Mouse (Mus musculus) cerebellum, adult 11-12 months (tissue): Measurements from ENCODE around the gene Cpeb4.

Source experiments
- DNase-seq: peaks from one replicate; pipeline ENCODE4 v3.0.0; 2022

The Cpeb4 gene

DNA sequence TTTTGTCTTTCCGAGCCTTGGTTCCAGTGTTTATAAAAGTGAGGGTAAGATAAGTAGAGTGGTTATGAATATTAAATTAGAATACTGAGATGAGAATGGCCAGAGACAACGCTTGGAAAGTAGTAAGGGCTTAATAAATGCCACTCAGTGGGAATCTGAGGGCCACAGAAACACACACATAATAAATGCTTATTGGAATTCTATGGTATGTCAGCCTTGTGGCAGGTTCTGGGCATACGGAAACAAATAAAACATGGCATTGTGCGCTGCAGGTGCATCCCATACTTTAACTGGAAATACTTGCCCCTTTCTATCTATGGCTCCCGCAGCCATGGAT lies 24.6 kb upstream of the Cpeb4 start:
- no peak for DNase-seq

DNA sequence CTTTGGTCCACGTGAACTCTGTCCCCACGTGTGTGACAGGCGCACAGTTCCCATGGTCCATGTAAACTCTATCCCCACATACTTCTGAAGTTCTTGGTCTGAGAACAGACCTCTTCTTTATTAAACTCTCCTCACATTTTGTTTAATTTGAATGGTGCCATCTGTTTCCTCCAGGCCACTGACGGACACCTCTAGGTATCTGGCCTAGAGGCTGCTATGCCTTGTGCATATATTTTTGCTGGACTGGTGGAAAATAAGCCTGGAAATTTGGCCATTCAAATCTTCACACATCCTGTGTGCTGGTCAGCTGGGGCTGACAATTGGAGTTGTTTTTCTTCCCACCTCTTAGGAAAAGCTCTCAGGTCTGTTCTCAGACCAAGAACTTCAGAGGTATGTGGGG lies 23.3 kb upstream of the Cpeb4 start:
- DNase-seq = no peak

DNA sequence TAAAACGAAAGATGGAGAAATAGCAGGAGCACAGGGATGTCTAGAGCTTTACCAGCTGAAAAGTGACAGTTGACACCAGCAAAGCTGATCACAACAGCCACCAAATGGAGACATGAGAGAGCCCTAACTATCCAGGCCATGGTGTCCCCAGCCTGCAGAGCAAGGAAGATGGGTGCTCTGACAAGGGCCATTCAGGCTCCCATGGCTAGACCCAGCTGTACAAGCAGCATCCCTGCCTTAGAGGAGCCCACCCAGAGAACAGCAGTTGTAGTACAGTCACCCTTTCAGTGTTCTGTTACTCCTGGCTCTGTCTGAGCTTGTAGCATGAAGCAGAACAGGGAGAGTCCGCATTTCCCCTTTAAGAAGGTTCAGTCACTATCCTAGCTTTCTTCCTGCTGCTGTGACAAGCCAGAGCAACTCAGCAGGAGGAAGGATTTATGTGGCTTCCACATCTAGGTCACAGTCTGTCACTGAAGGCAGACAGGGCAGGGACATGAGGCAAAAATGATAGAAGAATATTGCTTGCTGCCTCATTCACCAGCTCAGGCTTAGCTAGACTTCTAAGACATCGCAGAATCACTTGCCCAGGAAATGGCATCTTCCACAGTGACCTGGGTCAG lies 21.7 kb upstream of the Cpeb4 start:
- peak; percentile 82 for DNase-seq

DNA sequence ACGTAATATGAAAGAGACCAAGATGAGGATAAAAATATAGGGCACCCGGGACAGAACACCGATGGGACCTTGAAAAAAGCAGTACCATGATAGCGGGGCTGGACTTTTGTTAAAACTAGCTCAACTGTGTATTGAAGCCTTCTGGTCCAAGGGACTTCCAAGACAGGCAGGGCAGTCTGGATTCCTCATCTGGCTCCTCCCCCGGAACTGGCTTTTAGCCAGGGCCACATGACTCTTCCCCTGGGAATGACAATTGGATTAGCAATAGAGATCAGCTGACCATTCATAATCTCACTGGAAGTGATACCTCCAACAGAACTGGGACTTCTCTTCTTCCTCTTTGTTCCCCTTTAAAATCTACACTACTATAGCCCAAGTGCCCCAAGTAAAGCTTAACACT lies 21.0 kb upstream of the Cpeb4 start:
- DNase-seq = peak; percentile 72

DNA sequence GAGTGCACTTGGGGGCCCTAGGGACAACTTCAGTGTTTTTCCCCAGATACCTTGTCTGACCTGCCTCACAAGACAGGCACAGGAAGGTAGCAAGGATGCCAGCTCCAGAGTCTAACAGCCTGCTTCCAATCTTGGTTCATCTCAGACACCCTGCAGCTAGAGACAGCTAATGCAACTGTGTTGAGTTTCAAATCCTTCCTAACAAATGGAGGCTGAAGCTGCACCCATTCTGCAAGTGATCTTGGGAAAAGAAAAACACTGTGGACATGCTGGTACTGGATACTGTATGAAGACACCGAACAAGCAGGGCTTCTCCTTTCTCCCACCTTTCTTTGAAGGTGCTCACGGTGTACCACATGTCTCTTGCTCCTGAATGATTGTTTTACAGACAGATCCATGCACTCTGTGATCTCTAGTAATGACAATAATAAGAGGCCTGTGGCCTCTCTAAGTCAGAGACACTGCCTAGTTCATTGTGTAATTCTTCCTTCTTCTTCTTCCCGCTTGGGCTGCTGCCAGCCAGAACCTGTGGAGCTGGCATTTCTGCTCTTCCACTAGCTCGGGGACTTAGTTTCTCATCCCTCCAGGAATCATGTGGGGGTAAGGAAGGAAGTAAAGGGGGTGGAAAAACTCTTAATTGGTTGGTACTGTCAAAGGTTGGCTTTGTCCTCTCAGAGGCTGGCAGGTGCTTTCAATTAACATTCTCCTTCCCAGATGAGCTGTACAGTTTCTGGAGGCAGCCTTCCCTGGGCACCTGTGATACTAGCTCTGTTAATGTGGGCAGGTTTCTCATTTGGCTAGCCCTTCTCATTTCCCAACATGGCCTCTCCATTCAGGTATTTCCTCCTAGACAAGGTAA lies 20.1 kb upstream of the Cpeb4 start:
- DNase-seq = peak; percentile 35

DNA sequence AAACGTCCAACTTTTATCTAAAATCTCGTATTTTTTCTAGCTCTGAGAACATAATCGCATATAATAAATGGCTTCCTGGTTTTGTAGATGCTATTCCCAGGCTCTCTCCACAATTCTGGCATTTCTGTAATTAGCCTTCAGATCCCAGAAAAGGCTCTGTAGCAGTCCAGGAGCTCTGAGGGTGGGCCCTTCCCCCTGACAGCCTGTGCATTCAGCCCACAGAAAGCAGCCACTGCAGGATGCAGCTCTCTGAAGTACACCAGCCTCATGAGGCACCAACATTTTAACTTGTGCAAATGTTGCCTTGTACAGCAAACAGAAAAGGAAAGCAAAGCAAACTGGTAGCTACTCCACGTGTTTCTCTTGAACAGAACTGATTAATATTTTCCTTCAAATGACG lies 17.1 kb upstream of the Cpeb4 start:
- DNase-seq = no peak

DNA sequence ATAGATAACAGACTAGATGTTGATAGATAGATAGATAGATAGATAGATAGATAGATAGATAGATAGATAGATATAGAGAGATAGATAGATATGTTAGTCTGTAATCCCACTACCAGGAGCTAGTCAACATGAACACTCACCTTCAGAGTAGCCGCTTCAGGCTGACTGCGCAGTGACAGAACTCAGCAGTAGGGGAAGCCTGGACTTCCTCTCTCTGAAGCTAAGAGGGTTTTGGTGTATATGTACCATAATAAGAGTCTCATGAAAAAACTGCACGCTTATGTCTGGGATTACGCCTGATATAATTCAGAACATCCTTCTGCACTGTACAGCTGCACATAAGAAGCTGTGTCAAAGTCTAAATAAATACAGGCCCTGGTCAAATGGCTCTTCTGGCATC lies 14.5 kb upstream of the Cpeb4 start:
- no peak for DNase-seq

DNA sequence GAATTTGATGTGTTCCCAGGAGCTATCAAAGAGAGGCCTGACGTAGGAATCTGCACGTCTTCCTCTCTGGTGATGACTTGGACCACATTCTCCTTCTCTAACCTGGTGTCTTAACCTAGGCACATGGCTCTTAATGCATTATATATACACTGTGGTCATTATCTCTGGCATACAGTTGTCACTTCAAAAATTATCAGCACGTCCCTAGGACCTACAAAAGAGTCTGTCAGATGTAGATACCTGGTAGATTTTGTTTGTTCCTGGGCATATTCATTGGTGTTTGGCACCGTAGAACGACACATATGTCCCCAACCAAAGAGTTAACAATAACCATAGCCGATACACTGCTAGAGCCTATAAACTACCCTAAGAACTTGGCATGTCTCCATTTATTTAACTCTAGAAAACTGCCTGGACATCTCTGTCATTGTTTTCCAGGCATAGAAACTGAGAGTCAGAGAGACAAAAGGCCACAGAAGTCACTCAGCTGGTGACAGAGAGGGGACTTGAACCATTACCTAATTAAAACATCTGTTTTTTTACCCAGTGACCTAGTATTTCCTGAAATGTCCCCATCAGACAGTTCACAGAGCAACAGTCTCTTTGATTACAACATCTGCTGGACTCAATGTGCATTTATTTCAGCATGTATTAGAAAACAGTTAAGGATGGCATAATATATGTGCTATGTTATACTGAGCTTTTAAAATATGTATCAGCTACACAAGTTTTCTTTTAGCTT lies 10.7 kb upstream of the Cpeb4 start:
- no peak for DNase-seq

DNA sequence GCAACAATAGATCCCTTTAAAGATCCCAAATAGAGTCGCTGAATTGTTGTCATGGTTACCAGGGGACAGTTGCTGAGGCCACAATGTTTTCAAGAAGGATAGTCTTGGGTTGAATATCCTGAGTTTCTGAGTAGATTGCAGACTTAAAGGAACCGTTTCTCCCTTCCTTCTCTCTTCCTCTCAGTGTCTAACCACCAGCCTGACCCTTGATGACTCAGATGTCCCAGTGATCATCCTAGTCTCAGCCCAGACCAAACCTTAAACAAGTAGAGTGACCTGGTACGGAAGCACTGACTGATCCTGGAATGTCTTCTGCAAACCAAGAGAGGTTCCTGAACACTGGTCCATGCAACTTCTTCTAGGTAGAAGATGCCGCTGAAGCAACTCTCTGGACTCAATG lies 4.0 kb upstream of the Cpeb4 start:
- no peak for DNase-seq

DNA sequence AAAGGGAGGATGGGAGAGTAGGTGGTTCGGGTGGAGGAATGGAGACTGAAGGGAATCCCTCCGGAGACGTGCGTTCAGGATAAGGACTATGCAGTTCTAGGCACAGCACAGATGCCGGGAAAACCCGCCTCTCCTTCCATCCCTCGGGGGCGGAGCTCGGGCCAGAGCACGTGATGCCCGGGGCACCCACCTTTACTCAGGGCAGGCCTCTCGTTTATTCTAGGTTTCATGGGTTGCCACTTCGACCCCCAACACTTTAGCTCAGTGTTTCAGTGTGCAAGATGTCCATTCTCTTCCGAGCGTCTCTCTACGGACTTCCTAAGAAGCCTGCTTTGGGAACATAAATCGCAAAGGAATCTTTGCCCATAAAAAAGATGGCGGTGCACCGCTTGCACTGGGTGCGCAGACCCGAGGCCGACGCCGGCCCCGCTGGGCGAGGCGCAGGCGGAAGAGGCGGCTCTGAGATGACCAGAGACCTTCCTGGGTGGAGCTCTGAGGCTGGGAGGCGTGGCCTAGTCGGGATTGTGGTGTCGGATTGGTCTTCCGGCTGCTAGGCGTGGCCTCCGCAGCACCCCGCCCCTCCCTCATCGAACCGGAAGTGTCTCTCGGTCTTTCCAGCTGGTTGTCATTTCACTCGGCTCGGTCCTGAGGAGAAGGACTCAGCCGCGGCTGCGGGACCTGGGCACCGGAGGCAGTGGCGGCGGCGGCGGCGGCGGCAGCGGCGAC lies 1.6 kb upstream of the Cpeb4 start:
- DNase-seq = peak; percentile 100

DNA sequence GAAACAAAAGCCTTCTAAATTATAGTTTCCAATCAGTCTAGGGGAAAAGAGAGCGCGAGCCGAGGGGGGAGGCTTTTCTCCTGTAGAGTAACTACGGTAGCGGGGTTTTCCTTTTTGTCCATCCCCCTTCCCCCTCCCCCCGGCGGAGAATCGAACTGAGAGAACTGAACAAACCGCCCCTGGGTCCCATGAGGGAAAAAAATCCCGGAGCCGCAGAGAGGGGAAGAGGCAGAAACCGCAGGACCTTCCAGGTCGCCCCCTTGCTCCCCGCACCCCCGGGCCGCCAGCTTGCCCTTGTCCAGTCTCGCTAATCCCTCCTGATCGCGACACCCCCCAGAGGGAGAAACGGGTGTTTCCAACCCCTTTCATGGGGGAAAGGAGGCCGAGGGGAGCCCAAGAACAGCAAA lies 873 bp upstream of the Cpeb4 start:
- DNase-seq = peak; percentile 79

DNA sequence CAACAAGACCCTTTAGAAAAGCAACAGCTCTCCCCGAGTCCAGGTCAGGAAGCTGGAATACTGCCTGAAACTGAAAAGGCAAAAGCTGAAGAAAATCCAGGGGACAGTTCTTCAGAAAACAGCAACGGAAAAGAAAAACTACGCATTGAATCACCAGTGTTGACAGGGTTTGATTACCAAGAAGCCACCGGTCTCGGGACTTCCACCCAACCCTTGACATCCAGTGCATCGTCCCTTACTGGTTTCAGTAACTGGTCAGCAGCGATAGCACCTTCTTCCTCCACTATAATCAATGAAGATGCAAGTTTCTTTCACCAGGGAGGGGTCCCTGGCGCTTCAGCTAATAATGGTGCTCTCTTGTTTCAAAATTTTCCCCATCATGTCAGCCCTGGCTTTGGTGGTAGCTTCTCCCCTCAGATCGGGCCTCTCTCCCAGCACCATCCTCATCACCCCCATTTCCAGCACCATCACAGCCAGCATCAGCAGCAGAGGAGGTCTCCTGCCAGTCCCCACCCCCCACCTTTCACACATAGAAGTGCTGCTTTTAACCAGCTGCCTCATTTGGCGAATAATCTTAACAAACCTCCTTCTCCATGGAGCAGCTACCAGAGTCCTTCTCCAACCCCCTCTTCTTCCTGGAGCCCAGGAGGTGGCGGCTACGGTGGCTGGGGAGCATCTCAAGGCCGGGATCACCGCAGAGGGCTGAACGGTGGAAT lies 693 bp downstream of the Cpeb4 start:
- DNase-seq = peak; percentile 55

DNA sequence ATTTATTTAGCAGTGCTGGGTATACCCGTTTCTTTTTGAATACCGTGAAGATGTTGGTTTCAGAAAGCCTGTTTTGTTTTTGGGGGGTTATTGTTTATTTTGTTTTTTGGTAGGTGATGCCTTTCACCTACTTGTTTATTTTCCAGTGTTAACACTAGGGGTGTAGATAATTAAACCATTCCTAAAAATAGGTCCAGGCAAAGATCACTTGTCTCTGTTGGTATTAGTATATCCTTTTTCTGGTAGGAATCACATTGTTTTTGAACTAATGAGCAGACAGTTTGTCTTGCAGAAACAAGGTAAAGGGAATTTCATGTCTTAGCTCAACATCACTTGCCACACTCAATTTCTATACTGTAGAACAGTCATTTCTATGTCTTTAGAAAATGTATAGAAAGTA lies 2.1 kb downstream of the Cpeb4 start:
- no peak for DNase-seq

DNA sequence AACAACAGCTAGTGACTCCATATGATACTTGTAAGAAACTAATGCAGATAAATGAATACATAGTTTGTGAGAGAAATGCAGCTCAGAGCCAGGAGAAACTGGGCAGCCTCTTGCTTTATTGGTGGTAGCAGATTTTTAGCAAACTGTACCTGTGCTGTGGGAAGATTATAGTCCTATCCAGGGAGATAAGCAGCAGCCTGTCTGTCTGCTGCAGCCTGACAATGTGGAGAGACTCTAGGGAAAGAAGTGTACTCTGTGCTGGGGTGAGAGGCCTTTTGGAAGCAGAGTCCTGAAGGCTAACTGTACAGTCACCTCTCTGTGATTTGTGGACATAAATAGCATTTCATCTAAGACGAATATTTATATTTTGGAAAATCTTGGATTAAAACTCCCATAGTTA lies 11.7 kb downstream of the Cpeb4 start:
- no peak for DNase-seq

DNA sequence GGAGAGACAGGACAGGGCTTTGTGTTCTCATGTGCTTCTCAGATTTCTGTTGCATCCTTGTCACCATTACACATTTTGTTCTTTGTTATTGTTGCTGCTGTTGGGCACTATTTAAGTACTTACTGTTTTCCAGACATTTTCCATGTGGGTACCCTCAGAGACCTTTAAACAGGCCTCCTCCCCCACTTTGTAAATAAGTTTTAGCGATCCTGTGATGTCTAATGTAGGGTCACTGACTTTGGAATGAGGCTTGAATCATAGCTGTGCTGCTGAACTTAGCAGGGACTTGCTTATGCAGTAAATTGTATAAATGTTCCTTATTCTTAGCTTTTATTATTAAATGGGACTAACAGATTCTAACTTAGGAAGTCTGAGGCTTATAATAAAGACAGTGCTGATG lies 13.8 kb downstream of the Cpeb4 start:
- DNase-seq = no peak

DNA sequence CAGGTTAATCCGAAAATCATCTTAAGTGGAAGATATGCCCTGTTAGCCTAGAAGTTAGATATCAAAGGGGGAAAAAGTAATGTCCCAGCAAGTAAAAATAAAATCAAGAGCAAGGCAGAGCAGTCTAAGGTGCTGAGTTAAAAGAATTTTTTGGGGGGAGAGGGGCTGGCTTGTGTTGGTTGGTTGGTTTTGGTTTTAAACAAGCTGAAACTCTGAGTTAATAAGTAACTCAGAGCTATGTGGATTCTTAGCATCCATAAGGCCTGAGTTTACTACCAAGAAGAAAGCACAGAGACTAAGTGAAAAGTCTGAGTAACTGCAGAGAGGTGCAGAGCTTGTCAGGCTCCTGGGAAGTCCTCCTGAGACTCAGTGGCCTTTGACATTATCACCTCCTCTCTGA lies 16.2 kb downstream of the Cpeb4 start:
- DNase-seq = no peak

DNA sequence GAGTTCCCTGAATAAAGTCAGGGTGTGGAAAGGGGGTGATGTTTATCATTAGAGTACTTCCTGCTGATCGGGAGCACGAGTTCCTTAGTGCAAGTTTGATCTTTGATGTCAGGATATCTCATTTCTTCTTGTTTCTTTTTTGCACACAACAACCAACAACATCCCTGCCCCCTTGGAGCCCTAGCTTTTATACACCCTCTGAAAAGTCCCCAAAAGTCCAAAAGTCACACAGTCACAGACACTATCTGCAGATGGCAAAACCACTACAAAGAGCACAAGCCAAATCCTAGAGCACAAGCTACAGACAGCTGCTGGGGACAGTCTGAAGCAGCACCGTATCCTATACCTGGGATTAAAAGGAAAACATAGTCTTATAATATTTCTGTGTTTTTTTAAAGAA lies 20.1 kb downstream of the Cpeb4 start:
- no peak for DNase-seq

DNA sequence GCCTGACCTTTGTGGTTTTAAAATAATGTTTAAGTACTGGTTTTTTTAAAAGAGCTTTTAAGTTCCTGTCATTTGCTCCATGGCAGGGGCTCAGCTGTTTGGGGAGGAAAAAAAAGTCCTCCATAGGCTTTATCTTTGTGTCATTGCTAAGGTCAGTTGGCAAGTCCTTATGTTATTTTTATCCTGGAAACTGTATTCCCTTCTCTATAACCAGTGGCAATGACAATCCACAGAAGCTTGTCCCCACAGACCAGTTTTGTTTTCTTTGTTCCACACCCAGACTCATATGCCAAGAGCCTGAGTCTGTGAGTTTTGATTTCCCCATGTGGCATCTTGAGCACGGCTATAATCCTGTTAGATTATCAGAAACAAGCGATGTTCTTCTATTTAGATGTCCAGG lies 21.6 kb downstream of the Cpeb4 start:
- no peak for DNase-seq

DNA sequence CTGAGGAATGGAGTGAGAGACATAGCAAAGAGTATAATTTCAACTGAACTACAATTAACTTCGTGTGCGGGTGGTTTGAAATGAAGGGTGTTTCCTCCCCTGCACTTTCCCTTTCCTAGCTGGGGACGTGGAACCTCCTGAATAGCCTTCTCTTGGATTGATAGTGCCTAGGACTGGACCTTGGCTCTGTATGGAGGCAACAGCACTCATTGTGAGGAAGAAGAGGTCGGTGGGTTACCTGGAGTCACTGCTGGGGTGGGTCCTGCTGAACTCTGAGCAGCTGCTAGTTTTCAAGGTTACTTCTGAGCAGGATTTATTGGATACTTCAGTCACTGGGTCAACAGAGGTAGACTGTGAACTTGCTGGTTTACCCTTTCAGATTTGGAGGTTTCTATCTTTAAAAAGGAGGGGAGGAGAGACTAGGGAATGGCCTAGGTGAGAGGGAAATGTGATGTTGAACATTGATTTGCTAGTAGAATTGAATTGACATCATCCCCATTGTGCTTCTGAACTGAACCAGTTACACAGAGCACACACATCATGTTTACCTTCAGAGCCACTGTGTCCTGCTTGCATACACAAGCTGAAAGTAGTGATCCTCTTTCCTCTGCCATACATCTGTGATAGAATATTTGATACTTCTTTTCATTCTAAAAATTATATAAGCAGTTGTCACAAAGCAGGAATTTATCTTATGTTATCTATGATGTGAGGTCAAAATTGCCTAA lies 24.2 kb downstream of the Cpeb4 start:
- DNase-seq = no peak

DNA sequence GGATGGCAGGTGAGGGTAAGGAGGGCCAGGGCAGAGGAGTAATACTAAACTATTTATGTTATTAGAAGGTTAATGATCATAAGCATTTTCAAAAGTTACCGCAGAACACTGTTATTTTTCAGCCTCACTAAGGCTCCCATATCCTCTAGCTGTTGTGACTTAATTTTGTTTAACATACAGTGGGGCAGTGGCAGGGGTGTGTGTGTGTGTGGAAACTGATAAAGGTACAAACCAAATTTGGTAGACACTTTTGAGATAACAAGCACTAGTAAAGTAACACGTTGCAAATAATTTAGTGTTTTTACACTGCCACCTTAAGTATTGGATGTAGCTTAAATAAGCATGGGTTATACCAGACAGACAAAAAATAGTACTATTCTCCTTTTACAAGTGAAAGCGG lies 24.9 kb downstream of the Cpeb4 start:
- DNase-seq = no peak

DNA sequence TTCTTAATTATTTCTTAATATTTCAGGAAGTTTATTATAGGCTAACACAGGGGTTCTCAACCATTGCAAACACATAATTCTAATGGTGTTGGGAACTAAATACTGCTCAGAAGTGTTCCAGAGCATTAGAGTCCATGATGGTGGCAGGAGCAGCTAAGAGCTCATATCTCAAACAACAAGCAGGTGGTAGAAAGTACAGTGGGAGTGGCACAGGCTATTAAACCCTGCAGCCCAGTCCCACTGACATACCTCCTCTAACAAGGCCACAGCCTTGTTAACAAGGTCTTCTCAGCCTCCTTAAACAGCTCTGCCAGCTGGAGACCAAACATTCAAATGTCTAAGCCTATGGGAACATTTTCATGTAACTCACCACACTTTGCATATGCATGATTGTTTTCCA lies 27.2 kb downstream of the Cpeb4 start:
- no peak for DNase-seq

DNA sequence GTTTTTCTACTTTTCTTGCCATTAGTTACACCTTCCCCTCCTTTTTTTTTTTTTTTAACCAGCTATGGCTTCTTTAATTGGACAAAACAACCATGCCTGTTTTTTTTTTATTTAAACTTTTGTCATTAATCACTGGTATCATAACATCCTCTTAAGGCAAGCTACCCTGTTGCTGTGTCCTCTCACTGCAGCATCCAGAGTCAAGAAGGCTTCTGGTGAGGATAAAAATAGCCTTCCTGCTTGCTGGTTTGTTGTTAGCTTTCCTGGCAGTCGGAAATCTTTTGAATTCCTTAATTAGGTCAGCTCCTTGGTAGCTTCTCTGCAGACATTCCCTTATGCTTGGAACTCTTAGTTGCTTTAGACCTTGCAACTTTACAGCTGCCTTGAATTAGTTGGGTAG lies 28.7 kb downstream of the Cpeb4 start:
- DNase-seq = no peak
